In genomic region chr12:26577438-26577837, GRCm38 (mm10) we compare ENCODE assay signal across 16 mouse cellular contexts.
A peak's percentile ranks its signal among the peaks of the same experiment; 100 is the strongest.
DNase-seq lines count a peak whose midpoint lies in the region; ATAC-seq and TF ChIP-seq lines count a peak whose summit lies in the region.
"Had no signal": no experiment of that assay in that cellular context is flagged by ENCODE, and none has a peak within 500 bp of the region (broad histone marks: within the 10 kb centered on the region; RNA-seq: fewer than 3 reads in every experiment).

No protein-coding gene starts in this region.

- no peak for ATAC-seq in midbrain, postnatal 0 days (ENCODE audit: low FRiP score)
- ATAC-seq: inflammation-experienced regulatory T-cells, adult 6 months had no signal

- H3K4me3 ChIP-seq in midbrain, postnatal 0 days (ENCODE audit: low read depth, low read length): no peak overlapping the region
- H3K4me3 ChIP-seq: embryonic facial prominence, embryonic 12.5 days; kidney, embryonic 15.5 days; limb, embryonic 10.5 days; liver, embryonic 13.5 days; megakaryocyte, embryonic 14.5 days; neural tube, embryonic 13.5 days had no signal

- TF ChIP-seq CTCF in midbrain, postnatal 0 days (IDR thresholded peaks at IDR 0.05): no peak

- H3K27me3 ChIP-seq in midbrain, postnatal 0 days (ENCODE audit: insufficient read depth, low read length): no peaks in the 10 kb centered on the region
- H3K27me3 ChIP-seq: embryonic facial prominence, embryonic 12.5 days; kidney, embryonic 15.5 days; liver, embryonic 13.5 days; megakaryocyte, embryonic 14.5 days; neural tube, embryonic 13.5 days had no signal

- WGBS in midbrain, postnatal 0 days: 83% methylated on average over 6 of the region's 6 CpGs

- no peaks in the 10 kb centered on the region for H3K36me3 ChIP-seq in midbrain, postnatal 0 days (ENCODE audit: insufficient read depth, low read length)
- H3K36me3 ChIP-seq: embryonic facial prominence, embryonic 12.5 days; kidney, embryonic 15.5 days; limb, embryonic 10.5 days; liver, embryonic 13.5 days; neural tube, embryonic 13.5 days had no signal

- H3K9me3 ChIP-seq in midbrain, postnatal 0 days (ENCODE audit: low read length): no peaks in the 10 kb centered on the region
- H3K9me3 ChIP-seq: embryonic facial prominence, embryonic 12.5 days; limb, embryonic 10.5 days; liver, embryonic 13.5 days; neural tube, embryonic 13.5 days had no signal

- H3K27ac ChIP-seq in midbrain, postnatal 0 days (ENCODE audit: low read depth, low read length): no peak overlapping the region
- H3K27ac ChIP-seq: embryonic facial prominence, embryonic 12.5 days; kidney, embryonic 15.5 days; limb, embryonic 10.5 days; liver, embryonic 13.5 days; neural tube, embryonic 13.5 days had no signal

- H3K4me2 ChIP-seq in midbrain, postnatal 0 days (ENCODE audit: low read depth, low read length, poor library complexity, severe bottlenecking): no peak overlapping the region
- H3K4me2 ChIP-seq: embryonic facial prominence, embryonic 12.5 days; kidney, embryonic 15.5 days; liver, embryonic 13.5 days; neural tube, embryonic 13.5 days had no signal

- no peak overlapping the region for H3K9ac ChIP-seq in midbrain, postnatal 0 days (replicated peaks; ENCODE audit: low read length, poor library complexity, severe bottlenecking)
- H3K9ac ChIP-seq: embryonic facial prominence, embryonic 12.5 days; kidney, embryonic 15.5 days; liver, embryonic 13.5 days; neural tube, embryonic 13.5 days had no signal

- DNase-seq in layer of hippocampus, adult 18-20 months (ENCODE audit: low spot score in 2 of 2): peak; percentile 40 to 80
- DNase-seq in layer of hippocampus, postnatal 25 days (ENCODE audit: extremely low spot score in 1 of 2, low spot score in 1 of 2): no peak
- DNase-seq in frontal cortex, postnatal 10 days (ENCODE audit: low spot score in 2 of 2): peak; percentile 9 to 23
- DNase-seq in left cerebral cortex, adult 18-20 months (ENCODE audit: low spot score in 2 of 2): peak; percentile 16 to 49
- peak; percentile 93 for DNase-seq in telencephalon, adult 2 months (ENCODE audit: low read depth, low spot score)
- DNase-seq in kidney, postnatal 4 days: no peak
- DNase-seq in midbrain, postnatal 0 days (ENCODE audit: low spot score): no peak
- DNase-seq: cerebellum, adult 18-20 months; liver, embryonic 13.5 days; thymus, postnatal 4 days had no signal

- H3K4me1 ChIP-seq in midbrain, postnatal 0 days (ENCODE audit: insufficient read depth, low read length): no peaks in the 10 kb centered on the region
- H3K4me1 ChIP-seq: embryonic facial prominence, embryonic 12.5 days; limb, embryonic 10.5 days; liver, embryonic 13.5 days; megakaryocyte, embryonic 14.5 days; neural tube, embryonic 13.5 days had no signal

Comparison
In these comparisons a context has a peak if more than half of its experiments do, and no peak if none do; other contexts are left out.
1. DNase-seq: peak in layer of hippocampus, adult 18-20 months (2 of 2), frontal cortex, postnatal 10 days (2 of 2), left cerebral cortex, adult 18-20 months (2 of 2) and telencephalon, adult 2 months (single experiment); none in layer of hippocampus, postnatal 25 days (0 of 2), kidney, postnatal 4 days (0 of 2) and midbrain, postnatal 0 days (single experiment).